Mouse (Mus musculus) T-cell, adult 2 months (primary cell): ENCODE results near the gene Med20.
A peak's percentile ranks its signal among the peaks of the same experiment; 100 is the strongest.
"Not testable (repeated sequence)": the region's sequence is repeated elsewhere in the genome, so short reads cannot be mapped to it uniquely, and the experiment has no call there.

Experiments used
- DNase-seq: peaks from one replicate; pipeline ENCODE4 v3.0.0; 2022; ENCODE audit warnings: low spot score

Med20 gene

GRCm38 (mm10) chr17:47596839-47597164 is 14.6 kb upstream of the Med20 start:
- no peak for DNase-seq

DNA sequence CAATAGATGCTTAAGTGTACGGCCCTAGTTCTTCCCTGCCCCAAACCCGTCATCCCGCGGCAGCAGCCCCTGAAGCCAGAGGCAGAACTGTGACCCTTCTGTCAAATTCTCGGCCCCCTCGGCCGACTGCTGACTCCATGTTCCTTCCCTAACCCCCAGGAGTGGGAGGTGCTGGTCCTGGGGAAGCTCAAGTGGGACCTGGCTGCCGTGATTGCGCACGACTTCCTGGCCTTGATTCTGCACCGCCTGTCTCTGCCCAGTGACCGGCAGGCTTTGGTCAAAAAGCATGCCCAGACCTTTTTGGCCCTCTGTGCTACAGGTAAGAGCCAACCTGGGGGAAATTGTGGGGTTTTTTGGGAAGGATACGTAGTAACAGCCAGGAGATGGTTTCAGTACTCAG is 14.1 kb upstream of the Med20 start:
- DNase-seq = no peak

DNA sequence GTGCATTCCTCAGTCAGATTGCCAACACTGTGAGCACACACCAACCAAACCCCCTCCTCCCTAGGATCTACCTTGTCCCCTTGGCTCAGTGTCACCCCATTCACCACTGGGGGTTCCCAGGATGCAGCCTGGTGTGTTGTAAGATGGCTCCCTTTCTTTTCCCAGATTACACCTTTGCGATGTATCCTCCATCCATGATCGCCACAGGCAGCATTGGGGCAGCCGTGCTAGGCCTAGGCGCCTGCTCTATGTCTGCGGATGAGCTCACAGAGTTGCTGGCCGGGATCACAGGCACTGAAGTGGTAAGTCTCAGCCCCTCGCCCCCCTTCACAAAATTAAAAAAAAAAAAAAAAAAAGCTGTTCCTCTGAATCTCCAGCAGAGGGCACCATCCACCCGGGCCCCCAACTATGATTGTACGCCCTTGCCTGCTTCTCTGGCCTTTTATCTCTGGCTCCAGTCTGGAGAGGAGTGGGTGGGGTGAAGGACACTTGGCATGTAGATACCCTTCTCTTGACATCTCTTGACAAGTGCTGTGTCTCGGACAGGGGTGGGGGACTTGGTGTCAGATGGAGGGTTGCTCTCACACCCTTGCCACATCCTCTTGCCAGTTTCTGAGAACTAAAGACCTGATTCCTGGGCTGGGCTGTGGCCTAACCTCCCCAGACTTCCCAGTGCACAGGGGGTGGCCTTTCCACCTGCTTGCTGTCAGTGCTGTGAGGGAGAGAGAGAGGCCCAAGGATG is 13.4 kb upstream of the Med20 start:
- DNase-seq = peak; percentile 81

GRCm38 (mm10) chr17:47598580-47599304 is 12.6 kb upstream of the Med20 start:
- DNase-seq = not testable (repeated sequence)

DNA sequence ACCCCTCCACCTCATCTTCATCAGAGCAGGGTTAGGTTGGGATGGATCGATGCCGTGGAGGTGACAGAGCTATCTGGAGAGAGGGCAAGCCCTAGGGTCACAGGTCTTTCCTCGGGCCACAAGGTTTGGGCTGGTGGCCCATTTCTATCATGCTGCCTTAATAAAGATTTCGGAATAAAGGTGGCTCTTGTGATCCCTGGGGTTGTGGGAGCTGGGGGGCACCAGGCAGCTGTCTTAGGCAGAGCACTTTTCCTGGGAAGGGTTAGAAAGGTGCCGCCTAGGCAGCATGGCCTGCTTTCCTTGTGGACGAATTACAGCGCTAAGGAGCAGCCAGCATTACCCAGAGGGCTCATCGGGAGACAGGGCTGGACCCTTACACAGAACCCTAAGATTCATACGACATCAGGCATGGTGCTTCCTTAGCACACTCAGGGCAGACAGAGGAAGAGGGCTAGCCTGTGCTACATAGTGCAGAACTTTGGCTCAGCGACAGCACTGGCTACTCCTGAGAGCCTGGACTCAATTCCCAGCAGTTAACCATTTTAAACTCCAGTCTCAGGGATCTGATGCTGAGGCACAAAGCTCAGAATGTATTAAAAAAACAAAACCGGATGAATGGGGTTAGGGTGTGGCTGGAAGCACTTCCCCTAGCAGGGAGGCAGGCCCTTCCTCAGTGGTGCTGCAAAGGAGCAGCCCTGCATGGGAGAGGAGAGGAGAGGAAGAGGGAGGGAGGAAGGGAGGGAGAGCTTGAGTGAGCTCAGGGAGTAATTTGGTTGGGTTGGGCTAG is 11.7 kb upstream of the Med20 start:
- DNase-seq = peak; percentile 39

GRCm38 (mm10) chr17:47600601-47601388 is 10.6 kb upstream of the Med20 start:
- DNase-seq = peak; percentile 72

- DNase-seq = no peak
Measured at GRCm38 (mm10) chr17:47601389-47601755, 10.0 kb upstream of the Med20 start.

- no peak for DNase-seq
Measured at GRCm38 (mm10) chr17:47602289-47602688, 9.1 kb upstream of the Med20 start.

DNA sequence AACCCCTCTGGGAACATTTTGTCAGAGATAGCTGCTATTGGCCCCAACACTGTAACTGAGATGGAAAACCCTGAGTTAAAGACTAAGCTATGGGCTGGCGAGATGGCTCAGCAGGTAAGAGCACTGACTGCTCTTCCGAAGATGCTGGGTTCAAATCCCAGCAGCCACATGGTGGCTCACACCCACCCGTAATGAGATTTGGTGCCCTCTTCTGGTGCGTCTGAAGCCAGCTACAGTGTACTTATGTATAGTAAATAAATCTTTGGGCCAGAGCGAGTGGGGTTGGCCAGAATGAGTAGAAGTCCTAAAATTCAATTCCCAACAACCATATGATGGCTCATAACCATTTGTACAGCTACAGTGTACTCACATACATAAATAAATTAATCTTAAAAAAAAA is 5.2 kb upstream of the Med20 start:
- no peak for DNase-seq

DNA sequence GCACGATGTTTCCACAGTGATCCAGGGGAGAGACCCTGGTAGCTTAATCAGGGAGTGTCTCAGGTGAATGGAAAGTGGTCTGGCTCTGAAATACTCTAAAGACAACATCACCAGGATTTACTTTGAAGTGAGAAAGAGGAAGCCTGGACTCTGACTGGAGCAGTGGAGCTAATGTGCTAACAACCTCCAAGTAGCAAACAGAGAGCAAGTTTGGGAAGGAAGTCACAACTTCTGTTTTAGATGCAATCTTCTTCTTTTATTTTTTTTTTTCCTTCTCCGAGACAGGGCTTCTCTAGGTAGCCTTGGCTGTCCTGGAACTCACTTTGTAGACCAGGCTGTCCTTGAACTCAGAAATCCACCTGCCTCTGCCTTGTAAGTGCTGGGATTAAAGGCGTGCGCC is 2.2 kb upstream of the Med20 start:
- no peak for DNase-seq

- no peak for DNase-seq
Measured at GRCm38 (mm10) chr17:47611661-47611982, 240 bp downstream of the Med20 start.

DNA sequence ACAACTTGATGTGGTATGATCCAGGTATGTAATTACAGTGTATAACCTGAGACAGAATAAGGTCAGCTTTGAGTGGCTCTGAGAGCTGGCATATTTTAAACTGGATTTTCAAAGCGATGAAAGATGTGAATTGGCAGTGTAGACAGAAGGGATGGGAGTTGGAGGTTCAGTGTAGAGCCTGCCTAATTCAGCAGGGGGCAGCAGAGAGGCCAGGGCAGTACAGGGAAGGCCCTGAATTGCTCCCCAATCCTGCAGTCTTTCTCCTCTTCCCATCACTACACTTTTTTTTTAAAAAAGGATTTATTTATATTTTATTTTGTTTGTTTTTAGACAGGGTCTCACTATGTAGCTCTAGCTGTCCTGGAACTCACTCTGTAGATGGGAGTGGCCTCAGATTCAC is 2.6 kb downstream of the Med20 start:
- DNase-seq = no peak

DNA sequence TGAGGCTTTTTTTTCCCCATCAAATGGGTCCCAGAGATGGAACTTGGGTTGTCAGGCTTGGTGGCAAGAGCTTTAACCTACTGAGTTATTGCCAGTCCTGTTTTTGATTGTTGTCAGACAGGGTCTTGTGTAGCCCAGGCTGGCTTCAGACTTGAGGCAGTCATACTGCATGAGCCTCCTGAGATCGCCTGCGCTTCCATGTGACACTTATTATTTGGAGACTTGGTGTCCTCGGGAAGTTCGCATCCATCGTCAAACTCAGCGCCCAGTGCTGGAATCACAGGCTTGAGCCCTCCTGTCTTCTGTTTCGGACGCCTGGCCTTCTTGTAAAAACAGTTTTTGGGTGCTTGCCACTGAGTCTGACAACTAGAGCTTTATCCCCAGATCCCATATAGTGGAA is 4.7 kb downstream of the Med20 start:
- DNase-seq = no peak

GRCm38 (mm10) chr17:47616652-47617051 is 5.3 kb downstream of the Med20 start:
- DNase-seq = no peak

GRCm38 (mm10) chr17:47617605-47618307 is 6.4 kb downstream of the Med20 start:
- DNase-seq = no peak

DNA sequence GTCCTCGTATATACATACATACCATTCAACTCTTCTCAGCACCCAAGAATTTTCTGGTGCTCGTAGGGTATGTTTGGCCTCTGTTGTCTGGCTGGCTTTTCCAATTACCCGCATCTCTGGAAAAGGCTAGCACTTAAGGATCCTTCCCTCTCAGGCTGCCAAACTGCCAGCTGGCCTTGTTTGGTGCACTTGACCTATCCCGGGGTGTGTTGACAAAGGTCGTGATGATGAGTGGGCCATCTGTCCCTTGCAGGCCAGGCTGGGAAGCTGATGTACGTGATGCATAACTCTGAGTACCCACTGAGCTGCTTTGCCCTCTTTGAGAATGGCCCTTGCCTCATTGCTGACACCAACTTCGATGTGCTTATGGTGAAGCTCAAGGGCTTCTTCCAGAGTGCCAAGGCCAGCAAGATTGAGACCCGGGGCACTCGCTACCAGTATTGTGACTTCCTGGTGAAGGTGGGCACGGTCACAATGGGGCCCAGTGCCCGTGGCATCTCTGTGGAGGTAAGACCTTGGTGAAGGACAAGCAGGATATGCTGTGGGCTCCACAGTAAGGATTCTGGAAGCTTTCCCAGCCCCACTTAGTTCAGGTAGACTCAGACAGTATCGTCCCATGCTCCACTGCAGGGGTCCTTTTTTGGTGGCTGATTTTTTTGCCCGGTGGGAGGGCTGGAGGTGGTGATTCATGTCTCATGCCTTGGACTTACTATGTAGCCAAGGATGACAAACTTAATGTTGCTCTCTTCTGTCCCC is 7.4 kb downstream of the Med20 start:
- no peak for DNase-seq

DNA sequence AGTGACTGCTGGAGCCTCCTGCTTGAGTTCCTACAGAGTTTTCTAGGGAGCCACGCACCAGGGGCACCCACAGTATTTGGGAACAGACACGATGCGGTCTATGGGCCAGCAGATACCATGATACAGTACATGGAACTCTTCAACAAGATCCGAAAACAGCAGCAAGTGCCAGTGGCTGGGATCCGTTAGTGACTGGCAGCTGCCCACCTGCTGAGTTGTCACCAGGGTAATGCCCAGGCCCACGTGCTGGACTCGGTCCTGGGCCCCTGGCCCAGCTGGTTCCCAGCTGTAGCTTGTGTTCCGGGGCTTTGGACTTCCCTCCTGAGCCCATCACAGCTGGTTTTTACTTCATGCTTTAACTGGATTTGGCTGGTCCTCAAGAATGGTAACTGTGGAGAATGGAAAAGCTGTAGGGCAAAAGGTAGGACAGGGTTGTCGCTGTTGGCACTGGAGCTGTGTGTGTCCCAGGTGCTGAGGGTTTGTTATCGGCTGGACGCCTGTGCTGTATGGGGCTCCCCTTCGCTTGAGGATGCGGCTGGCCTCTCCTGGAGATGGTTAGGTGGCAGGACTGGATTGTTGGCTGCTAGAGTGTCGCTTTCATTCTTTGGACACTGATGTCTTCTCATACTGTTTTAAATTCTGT is 11.7 kb downstream of the Med20 start:
- DNase-seq = no peak

- not testable (repeated sequence) for DNase-seq
Measured at GRCm38 (mm10) chr17:47624572-47624971, 13.2 kb downstream of the Med20 start.

DNA sequence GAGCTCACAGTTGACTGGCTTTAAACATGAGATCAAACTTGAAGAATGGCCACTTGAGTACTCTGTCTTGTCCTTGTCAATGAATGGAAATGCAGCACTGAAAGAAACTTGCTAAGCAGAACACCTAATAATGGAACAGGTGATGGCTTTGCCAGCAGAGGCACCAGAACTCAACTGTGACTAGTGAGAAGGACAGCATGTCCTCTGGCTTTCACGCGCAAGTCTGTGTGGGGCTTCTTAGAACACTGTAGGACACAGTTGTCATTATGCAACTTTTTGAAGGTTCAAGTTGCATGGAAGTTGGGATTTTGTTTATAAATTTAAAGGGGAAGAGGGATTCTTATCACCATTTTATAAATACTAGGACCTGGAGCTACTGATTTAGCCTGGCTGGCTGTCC is 13.7 kb downstream of the Med20 start:
- DNase-seq = no peak

DNA sequence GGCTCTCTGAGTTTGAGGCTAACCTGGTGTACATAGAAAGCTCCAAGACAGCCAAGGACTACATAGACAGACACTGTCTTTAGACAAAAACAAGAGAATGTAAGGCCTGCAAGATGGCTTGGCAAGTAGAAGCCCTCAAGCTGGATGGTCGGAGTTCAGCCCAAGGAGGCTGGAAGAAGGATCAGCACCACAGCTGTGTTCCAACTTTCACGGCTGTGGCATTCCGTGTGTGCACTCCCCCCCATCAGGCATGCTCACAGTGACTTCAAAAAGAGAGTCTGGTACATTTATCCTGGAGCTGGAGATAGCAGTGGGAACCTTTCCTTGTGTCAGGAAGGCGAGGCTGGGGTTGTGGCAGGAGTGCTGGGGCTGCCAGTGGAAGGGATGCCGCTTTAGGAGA is 14.6 kb downstream of the Med20 start:
- DNase-seq = no peak

DNA sequence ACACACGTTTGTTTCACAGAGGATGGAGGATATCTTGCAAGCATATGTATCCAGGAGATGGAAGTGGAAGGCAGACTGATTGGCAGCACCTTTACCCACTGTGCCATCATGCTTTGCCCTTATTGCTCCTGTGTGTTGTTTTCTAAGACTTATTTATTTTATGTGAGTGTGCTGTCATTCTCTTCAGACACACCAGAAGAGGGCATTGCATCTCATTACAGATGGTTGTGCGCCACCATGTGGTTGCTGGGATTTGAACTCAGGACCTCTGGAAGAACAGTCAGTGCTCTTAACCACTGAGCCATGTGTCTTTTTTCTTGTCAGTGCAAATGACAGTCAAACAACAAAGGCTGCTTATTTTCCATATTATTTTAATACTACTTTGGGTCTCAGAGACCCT is 16.4 kb downstream of the Med20 start:
- no peak for DNase-seq
